Mouse (Mus musculus): ENCODE measurements around the gene Ptprt.

Gene Ptprt
- long read RNA-seq, experiment 1, partial matches to known transcripts = 0 of 1 reads
- long read RNA-seq, experiment 1, other reads (novel, unspliced or antisense) = 1 of 1 reads
- long read RNA-seq, experiment 2, partial matches to known transcripts = 0 of 1 reads
- long read RNA-seq, experiment 2, other reads (novel, unspliced or antisense) = 1 of 1 reads

GRCm38 (mm10) chr2:162660941-162661386 is at the start of gene Ptprt:
Gene Ptprt, minus strand, starts transcription at chr2:162661147.
- intact Hi-C loops (cut with DNase I) = no loop called here

GRCm38 (mm10) chr2:162710443-162710842 is 49.5 kb upstream of the Ptprt start:
- intact Hi-C loops (cut with DNase I) = no loop called here

GRCm38 (mm10) chr2:162699691-162700090 is 38.7 kb upstream of the Ptprt start:
- intact Hi-C loops (cut with DNase I) = no loop called here

GRCm38 (mm10) chr2:162699036-162699435 is 38.1 kb upstream of the Ptprt start:
- intact Hi-C loops (cut with DNase I) = no loop called here

GRCm38 (mm10) chr2:162698068-162698467 is 37.1 kb upstream of the Ptprt start:
- intact Hi-C loops (cut with DNase I) = no loop called here

GRCm38 (mm10) chr2:162697151-162697550 is 36.2 kb upstream of the Ptprt start:
- intact Hi-C loops (cut with DNase I) = no loop called here

GRCm38 (mm10) chr2:162692143-162692542 is 31.2 kb upstream of the Ptprt start:
- intact Hi-C loops (cut with DNase I) = no loop called here

GRCm38 (mm10) chr2:162682674-162683073 is 21.7 kb upstream of the Ptprt start:
- intact Hi-C loops (cut with DNase I) = no loop called here

GRCm38 (mm10) chr2:162662431-162662970 is 1.6 kb upstream of the Ptprt start:
- intact Hi-C loops (cut with DNase I) = no loop called here

- intact Hi-C loops (cut with DNase I) = no loop called here
These were observed 786 bp upstream of the Ptprt start for GRCm38 (mm10) chr2:162661733-162662132.

GRCm38 (mm10) chr2:162660231-162660940 is 561 bp downstream of the Ptprt start:
- intact Hi-C loops (cut with DNase I) = no loop called here

- intact Hi-C loops (cut with DNase I) = loop anchor here (5.0 kb wide), 2 partner anchors 1187 to 1442 kb away; no protein-coding TSS in a partner anchor
These were observed 1.9 kb downstream of the Ptprt start for GRCm38 (mm10) chr2:162658997-162659396.

GRCm38 (mm10) chr2:162657541-162657940 is 3.4 kb downstream of the Ptprt start:
- intact Hi-C loops (cut with DNase I) = loop anchor here (5.0 kb wide), 2 partner anchors 1185 to 1440 kb away; no protein-coding TSS in a partner anchor

GRCm38 (mm10) chr2:162654416-162654815 is 6.5 kb downstream of the Ptprt start:
- intact Hi-C loops (cut with DNase I) = no loop called here

- intact Hi-C loops (cut with DNase I) = no loop called here
These were observed 22.3 kb downstream of the Ptprt start for GRCm38 (mm10) chr2:162638676-162639075.

- intact Hi-C loops (cut with DNase I) = no loop called here
These were observed 23.4 kb downstream of the Ptprt start for GRCm38 (mm10) chr2:162637537-162637936.

- intact Hi-C loops (cut with DNase I) = no loop called here
These were observed 24.4 kb downstream of the Ptprt start for GRCm38 (mm10) chr2:162636387-162637009.

- intact Hi-C loops (cut with DNase I) = no loop called here
These were observed 26.0 kb downstream of the Ptprt start for GRCm38 (mm10) chr2:162634901-162635300.

GRCm38 (mm10) chr2:162626076-162626475 is 34.9 kb downstream of the Ptprt start:
- intact Hi-C loops (cut with DNase I) = no loop called here

GRCm38 (mm10) chr2:162624707-162625106 is 36.2 kb downstream of the Ptprt start:
- intact Hi-C loops (cut with DNase I) = no loop called here

- intact Hi-C loops (cut with DNase I) = no loop called here
These were observed 46.7 kb downstream of the Ptprt start for GRCm38 (mm10) chr2:162614256-162614655.

GRCm38 (mm10) chr2:162613480-162613879 is 47.5 kb downstream of the Ptprt start:
- intact Hi-C loops (cut with DNase I) = no loop called here

Data from adrenal gland (tissue).